Mouse (Mus musculus) neural tube, embryonic 14.5 days (tissue): Measurements from ENCODE around the gene Olfr894. TPM values are rescaled to one million over a fixed set of nuclear protein-coding genes. Genes with fewer than 3 reads are reported as not detected.
"Not testable (repeated sequence)": the region's sequence is repeated elsewhere in the genome, so short reads cannot be mapped to it uniquely, and the experiment has no call there.

ENCODE experiments used
- ATAC-seq: fragments of 200-750 bp; cut with Nextera tagmentation; 2 replicates; pipeline ENCODE4 v1.8.0; 2017; ENCODE audit warnings: low read depth, mild to moderate bottlenecking, moderate TSS enrichment, moderate library complexity
- H3K27ac ChIP-seq: fragments of 300-500 bp; sonication (generic); 2 replicates; pipeline ENCODE4 v1.5.1; 2014; ENCODE audit warnings: low read depth, mild to moderate bottlenecking, control low read depth, low read length, moderate library complexity, mixed read lengths
- H3K27me3 ChIP-seq: fragments of 300-500 bp; sonication (generic); 2 replicates; pipeline ENCODE4 v1.6.1; 2014; ENCODE audit warnings: low read length; ENCODE audit not compliant: control insufficient read depth, insufficient read depth
- H3K36me3 ChIP-seq: fragments of 300-500 bp; sonication (generic); 2 replicates; pipeline ENCODE4 v1.6.1; 2014; ENCODE audit warnings: low read length, mixed read lengths; ENCODE audit not compliant: control insufficient read depth, insufficient read depth
- H3K4me1 ChIP-seq: fragments of 300-500 bp; sonication (generic); 2 replicates; pipeline ENCODE4 v1.6.1; 2014; ENCODE audit warnings: low read length; ENCODE audit not compliant: control insufficient read depth, insufficient read depth
- H3K4me2 ChIP-seq: fragments of 300-500 bp; sonication (generic); 2 replicates; pipeline ENCODE4 v1.6.1; 2014; ENCODE audit warnings: mild to moderate bottlenecking, low read depth, low read length, control low read depth
- H3K4me3 ChIP-seq: fragments of 300-500 bp; sonication (generic); 2 replicates; pipeline ENCODE4 v1.5.1; 2014; ENCODE audit warnings: low read depth, low read length, control low read depth, mixed read lengths
- H3K9ac ChIP-seq: fragments of 300-500 bp; sonication (generic); replicated peaks from 2 replicates; pipeline ENCODE4 v1.6.1; 2014; ENCODE audit warnings: low read depth, mild to moderate bottlenecking, control low read depth, low read length, mixed read lengths
- H3K9me3 ChIP-seq: fragments of 300-500 bp; sonication (generic); 2 replicates; pipeline ENCODE4 v1.6.1; 2016; ENCODE audit warnings: low read length; ENCODE audit not compliant: control insufficient read depth
- WGBS: fragments of 180-500 bp; shearing (Covaris S2); extraction: QIAGEN DNeasy Blood & Tissue Kit; methylation state at CpG from one replicate; pipeline ENCODE4 v1.1.7; 2014; 5-methylcytosine and 5-hydroxymethylcytosine counted together
- polyA plus RNA-seq: library from polyadenylated mRNA; unstranded; fragments of >200 nt; fragmentation: Nextera tagmentation; extraction: Ambion mirVana; gene quantifications from 2 replicates; pipeline ENCODE4 v1.2.1, GENCODE M21; 2014

The Olfr894 gene
- polyA plus RNA-seq = not detected in 2 replicates

DNA sequence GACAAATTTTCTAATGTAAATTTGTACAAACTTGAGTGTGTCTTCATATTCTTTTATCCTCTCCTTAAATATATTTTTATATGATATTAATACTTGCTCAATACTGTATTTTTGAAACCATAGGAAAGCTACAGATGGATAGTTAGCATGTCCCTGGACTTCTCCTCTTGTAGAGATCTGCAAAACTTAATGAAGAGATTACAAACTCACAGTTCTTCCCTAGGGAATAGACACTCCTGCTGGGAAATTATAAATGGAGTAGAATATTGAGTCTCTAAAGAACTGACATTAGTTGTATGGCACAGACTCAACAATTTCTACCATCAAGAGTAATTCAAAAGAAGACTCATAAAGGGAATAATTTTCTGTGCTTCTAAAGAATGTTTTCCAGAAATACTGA is at the start of gene Olfr894:
Gene Olfr894 (plus strand): TSS at position 301 of the 400 bp plus-strand sequence.
- no peak for ATAC-seq
- H3K9ac ChIP-seq = no peak within 1 kb of the TSS
- no peak within 1 kb of the TSS for H3K4me3 ChIP-seq
- no peaks in the 10 kb centered on the region for H3K9me3 ChIP-seq
- H3K27ac ChIP-seq = no peak within 1 kb of the TSS
- no peaks in the 10 kb centered on the region for H3K27me3 ChIP-seq
- no peaks in the 10 kb centered on the region for H3K36me3 ChIP-seq
- no peak within 1 kb of the TSS for H3K4me2 ChIP-seq
- no peaks in the 10 kb centered on the region for H3K4me1 ChIP-seq

DNA sequence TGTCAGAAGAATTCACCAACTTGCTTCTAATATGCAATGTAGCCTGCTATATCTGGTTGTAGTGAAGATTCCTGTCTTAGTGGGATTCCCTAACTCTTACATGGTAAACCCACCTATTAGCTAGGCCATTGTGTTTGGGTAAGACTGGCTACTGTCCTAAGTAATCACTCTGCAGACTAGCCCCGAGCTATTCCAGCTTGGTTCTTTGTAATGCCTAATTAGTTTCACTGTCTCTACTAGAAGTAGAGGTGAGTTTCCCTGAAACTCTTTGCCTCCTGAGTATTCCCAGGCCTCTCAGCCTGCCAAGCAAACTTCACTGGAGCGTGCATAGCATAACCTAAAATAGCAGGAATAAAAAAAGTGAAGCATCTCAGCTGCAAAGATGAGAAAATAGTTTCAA is 49.5 kb upstream of the Olfr894 start:
- H3K4me2 ChIP-seq, H3K4me1 ChIP-seq, H3K27me3 ChIP-seq, H3K27ac ChIP-seq, ATAC-seq, H3K9ac ChIP-seq, H3K9me3 ChIP-seq, H3K4me3 ChIP-seq, H3K36me3 ChIP-seq: not testable (repeated sequence)
- 48% methylated on average over 2 of the region's 2 CpGs for WGBS

DNA sequence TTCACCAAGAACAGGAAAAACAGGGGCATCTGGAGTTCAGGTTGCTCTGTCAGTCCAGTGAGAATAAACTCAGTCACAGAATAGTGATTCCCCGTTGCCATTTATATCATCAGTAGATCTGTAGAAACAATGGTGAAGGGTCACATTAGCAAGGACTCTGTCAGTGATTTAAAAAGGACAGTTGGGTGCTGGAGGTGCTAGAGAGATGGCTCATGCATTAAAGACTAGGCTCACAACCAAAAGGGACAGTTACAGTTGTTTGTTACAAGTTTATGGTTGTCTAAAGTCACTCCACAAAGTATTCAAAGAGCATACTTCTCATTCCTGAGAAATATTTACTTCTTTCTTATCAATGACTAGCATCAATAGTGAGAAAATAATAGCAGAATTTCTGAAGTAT is 37.1 kb upstream of the Olfr894 start, which contains the start of gene Olfr891:
Gene Olfr891 (minus strand): TSS at position 101 of the 400 bp plus-strand sequence.
- H3K27ac ChIP-seq = no peak within 1 kb of the TSS

DNA sequence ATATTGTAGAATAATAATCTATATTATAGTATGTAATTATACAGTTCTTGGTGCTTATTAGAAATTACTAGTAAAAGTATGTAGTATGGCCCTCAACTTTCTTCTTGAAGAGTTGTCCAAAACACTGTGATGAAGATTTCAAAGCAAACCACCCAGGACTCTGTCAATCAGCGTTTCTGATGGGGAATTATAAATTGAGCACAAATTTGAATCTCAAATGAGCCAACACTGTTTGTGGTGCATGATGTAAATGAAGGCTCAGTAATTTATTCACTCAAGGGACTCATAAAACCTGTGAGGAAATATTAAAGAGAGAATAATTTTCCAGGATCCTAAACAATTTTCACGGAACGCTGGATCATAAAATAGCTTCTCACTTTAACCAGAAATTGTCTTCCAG is 9.8 kb upstream of the Olfr894 start, which contains the start of gene Olfr893:
Gene Olfr893 (plus strand): TSS at position 301 of the 400 bp plus-strand sequence.
- H3K27ac ChIP-seq = no peak within 1 kb of the TSS
- H3K4me2 ChIP-seq = no peak within 1 kb of the TSS
- H3K4me3 ChIP-seq = no peak within 1 kb of the TSS
- H3K9ac ChIP-seq = no peak within 1 kb of the TSS
- H3K27me3 ChIP-seq = no peaks in the 10 kb centered on the region
- H3K36me3 ChIP-seq = no peaks in the 10 kb centered on the region
- WGBS = 63% methylated on average over 3 of the region's 3 CpGs
- no peaks in the 10 kb centered on the region for H3K4me1 ChIP-seq
- ATAC-seq = no peak
- H3K9me3 ChIP-seq = no peaks in the 10 kb centered on the region

More for the DNA sequence above, 37.1 kb upstream of the Olfr894 start, which contains the start of gene Olfr891:
- 89% methylated on average over 1 of the region's 1 CpGs for WGBS
- Histone ChIP-seq H3K4me3 (no peak within 1 kb of the TSS), H3K27me3 (no peaks in the 10 kb centered on the region), H3K9ac (no peak within 1 kb of the TSS), H3K9me3 (no peaks in the 10 kb centered on the region), H3K36me3 (no peaks in the 10 kb centered on the region), H3K4me2 (no peak within 1 kb of the TSS), H3K4me1 (no peaks in the 10 kb centered on the region)
- no peak for ATAC-seq

DNA sequence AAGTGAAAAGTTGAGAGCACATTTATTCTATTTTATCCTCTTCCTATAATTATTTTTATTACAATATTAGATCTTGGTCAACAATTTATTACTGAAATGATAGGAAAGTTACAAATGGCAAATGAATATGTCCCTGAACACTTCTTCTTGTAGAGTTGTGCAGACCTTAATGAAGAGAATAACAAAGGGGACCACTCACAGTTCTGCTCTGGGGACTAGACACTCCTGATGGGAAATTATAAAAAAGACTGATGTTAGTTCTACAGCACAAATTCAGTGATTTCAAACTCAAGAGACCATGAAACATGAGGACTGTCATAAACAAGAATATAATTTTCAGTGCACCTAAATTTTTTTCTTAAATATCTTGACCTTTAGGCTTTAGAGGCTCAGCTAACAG is 34.6 kb downstream of the Olfr894 start, which contains the start of gene Olfr143:
Gene Olfr143 (plus strand): TSS at position 301 of the 400 bp plus-strand sequence.
- Histone ChIP-seq H3K9ac (no peak within 1 kb of the TSS), H3K36me3 (no peaks in the 10 kb centered on the region), H3K4me1 (no peaks in the 10 kb centered on the region), H3K4me3 (no peak within 1 kb of the TSS), H3K27me3 (no peaks in the 10 kb centered on the region), H3K4me2 (no peak within 1 kb of the TSS), H3K27ac (no peak within 1 kb of the TSS), H3K9me3 (no peaks in the 10 kb centered on the region)
- no peak for ATAC-seq

DNA sequence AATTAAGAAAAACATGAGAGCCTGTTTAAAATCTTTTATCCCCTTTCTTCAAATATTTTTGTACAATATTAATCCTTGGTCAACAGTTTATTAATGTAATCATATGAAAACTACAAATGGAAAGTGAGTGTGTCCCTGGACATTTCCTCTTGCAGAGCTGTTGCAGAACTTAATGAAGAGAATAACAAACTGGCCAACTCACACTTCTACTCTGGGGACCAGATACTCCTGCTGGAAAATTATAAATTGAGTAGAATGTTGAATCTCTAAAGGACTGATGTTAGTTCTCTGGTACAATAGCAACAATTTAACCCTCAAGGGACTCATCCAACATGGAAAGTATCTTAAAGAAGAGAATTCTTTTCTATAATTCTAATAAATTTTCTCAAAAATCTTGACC is 49.7 kb downstream of the Olfr894 start, which contains the start of gene Olfr895:
Gene Olfr895 (plus strand): TSS at position 301 of the 400 bp plus-strand sequence.
- no peaks in the 10 kb centered on the region for H3K9me3 ChIP-seq
- H3K9ac ChIP-seq = no peak within 1 kb of the TSS
- ATAC-seq = no peak
- H3K27me3 ChIP-seq = no peaks in the 10 kb centered on the region
- H3K36me3 ChIP-seq = no peaks in the 10 kb centered on the region
- no peak within 1 kb of the TSS for H3K4me3 ChIP-seq
- no peaks in the 10 kb centered on the region for H3K4me1 ChIP-seq
- H3K4me2 ChIP-seq = no peak within 1 kb of the TSS
- no peak within 1 kb of the TSS for H3K27ac ChIP-seq

Other genes with a start within 250 kb of the Olfr894 start
- not detected in 2 replicates for gene Olfr881, start 226.2 kb upstream of the Olfr894 start, polyA plus RNA-seq
- gene Olfr883, start 192.2 kb upstream of the Olfr894 start, polyA plus RNA-seq = not detected in 2 replicates
- gene Olfr884, start 171.5 kb upstream of the Olfr894 start, polyA plus RNA-seq = not detected in 2 replicates
- gene Olfr885, start 156.7 kb upstream of the Olfr894 start, polyA plus RNA-seq = not detected in 2 replicates
- gene Olfr887, start 134.0 kb upstream of the Olfr894 start, polyA plus RNA-seq = not detected in 2 replicates
- gene Olfr888, start 109.9 kb upstream of the Olfr894 start, polyA plus RNA-seq = not detected in 2 replicates
- gene Olfr889, start 102.9 kb upstream of the Olfr894 start, polyA plus RNA-seq = 0.04 TPM in 1 of 2 replicates, not detected in the other
- not detected in 2 replicates for gene Olfr890, start 75.5 kb upstream of the Olfr894 start, polyA plus RNA-seq
- gene Olfr891, start 37.2 kb upstream of the Olfr894 start, polyA plus RNA-seq = not detected in 2 replicates
- not detected in 2 replicates for gene Olfr893, start 9.7 kb upstream of the Olfr894 start, polyA plus RNA-seq
- not detected in 2 replicates for gene Olfr143, start 34.7 kb downstream of the Olfr894 start, polyA plus RNA-seq
- not detected in 2 replicates for gene Olfr895, start 49.8 kb downstream of the Olfr894 start, polyA plus RNA-seq
- not detected in 2 replicates for gene Olfr896-ps1, start 73.1 kb downstream of the Olfr894 start, polyA plus RNA-seq
- not detected in 2 replicates for gene Olfr25, start 111.0 kb downstream of the Olfr894 start, polyA plus RNA-seq
- not detected in 2 replicates for gene Olfr898, start 130.4 kb downstream of the Olfr894 start, polyA plus RNA-seq
- not detected in 2 replicates for gene Olfr250, start 148.8 kb downstream of the Olfr894 start, polyA plus RNA-seq
- not detected in 2 replicates for gene Olfr251, start 159.0 kb downstream of the Olfr894 start, polyA plus RNA-seq
- not detected in 2 replicates for gene Olfr147, start 183.6 kb downstream of the Olfr894 start, polyA plus RNA-seq
- not detected in 2 replicates for gene Olfr901, start 211.4 kb downstream of the Olfr894 start, polyA plus RNA-seq
- gene Olfr902, start 229.6 kb downstream of the Olfr894 start, polyA plus RNA-seq = not detected in 2 replicates
- gene Olfr904, start 245.1 kb downstream of the Olfr894 start, polyA plus RNA-seq = not detected in 2 replicates